Mouse (Mus musculus) heart, embryonic 12.5 days (tissue): ENCODE results near the gene Ccdc81. TPM values are rescaled to one million over a fixed set of nuclear protein-coding genes. Genes with fewer than 3 reads are reported as not detected.

Experiments
- ATAC-seq: fragments of 200-750 bp; cut with Nextera tagmentation; 2 replicates; pipeline ENCODE4 v1.8.0; 2017; ENCODE audit warnings: moderate TSS enrichment, moderate library complexity; ENCODE audit not compliant: insufficient number of reproducible peaks, low FRiP score
- H3K27ac ChIP-seq: fragments of 300-500 bp; sonication (generic); 2 replicates; pipeline ENCODE4 v1.5.1; 2016; ENCODE audit warnings: mild to moderate bottlenecking, moderate library complexity; ENCODE audit not compliant: poor library complexity, severe bottlenecking
- H3K27me3 ChIP-seq: fragments of 300-500 bp; sonication (generic); replicated peaks from 2 replicates; pipeline ENCODE4 v1.6.1; 2016; ENCODE audit warnings: mild to moderate bottlenecking, moderate library complexity
- H3K36me3 ChIP-seq: fragments of 300-500 bp; sonication (generic); 2 replicates; pipeline ENCODE4 v1.6.1; 2016; ENCODE audit warnings: mild to moderate bottlenecking, moderate library complexity
- H3K4me1 ChIP-seq: fragments of 300-500 bp; sonication (generic); replicated peaks from 2 replicates; pipeline ENCODE4 v1.6.1; 2016; ENCODE audit warnings: mild to moderate bottlenecking
- H3K4me2 ChIP-seq: fragments of 300-500 bp; sonication (generic); 2 replicates; pipeline ENCODE4 v1.6.1; 2016; ENCODE audit warnings: mild to moderate bottlenecking, moderate library complexity
- H3K4me3 ChIP-seq: fragments of 300-500 bp; sonication (generic); 2 replicates; pipeline ENCODE4 v1.5.1; 2016; ENCODE audit warnings: mild to moderate bottlenecking
- H3K9ac ChIP-seq: fragments of 300-500 bp; sonication (generic); 2 replicates; pipeline ENCODE4 v1.6.1; 2016; ENCODE audit warnings: mild to moderate bottlenecking, moderate library complexity
- H3K9me3 ChIP-seq: fragments of 300-500 bp; sonication (generic); replicated peaks from 2 replicates; pipeline ENCODE4 v1.6.1; 2016; ENCODE audit warnings: mild to moderate bottlenecking, moderate library complexity
- whole genome bisulfite sequencing: fragments of 180-500 bp; shearing (Covaris S2); methylation state at CpG from one replicate; pipeline ENCODE4 v1.1.7; 2016; 5-methylcytosine and 5-hydroxymethylcytosine counted together
- polyA plus RNA-seq: library from polyadenylated mRNA; unstranded; fragments of >200 nt; fragmentation: Nextera tagmentation; extraction: Ambion mirVana; gene quantifications from 2 replicates; pipeline ENCODE4 v1.2.1, GENCODE M21; 2016

Gene Ccdc81
- polyA plus RNA-seq, 1 experiment from 2014 or later: 0.06 TPM

- no peak overlapping the region for H3K9ac ChIP-seq
- H3K4me1 ChIP-seq: peaks cover 6% of the 10 kb centered on the region
- 45% methylated on average over 4 of the region's 4 CpGs for whole genome bisulfite sequencing
- H3K27me3 ChIP-seq: no peaks in the 10 kb centered on the region
- H3K4me3 ChIP-seq: no peak overlapping the region
- H3K4me2 ChIP-seq: no peak overlapping the region
- no peaks in the 10 kb centered on the region for H3K36me3 ChIP-seq
- H3K9me3 ChIP-seq: no peaks in the 10 kb centered on the region
- no peak overlapping the region for H3K27ac ChIP-seq
- no peak; the same call in 1 of the 2 replicates for ATAC-seq
Measured at GRCm38 (mm10) chr7:89837841-89838240, 65.6 kb downstream of the Ccdc81 start.

GRCm38 (mm10) chr7:89836676-89837075 is 66.8 kb downstream of the Ccdc81 start:
- H3K4me2 ChIP-seq: no peak overlapping the region
- H3K27ac ChIP-seq: no peak overlapping the region
- no peak overlapping the region for H3K4me3 ChIP-seq
- H3K36me3 ChIP-seq: no peaks in the 10 kb centered on the region
- WGBS: 83% methylated on average over 7 of the region's 7 CpGs
- no peak for ATAC-seq
- H3K9me3 ChIP-seq: no peaks in the 10 kb centered on the region
- H3K9ac ChIP-seq: no peak overlapping the region
- H3K4me1 ChIP-seq: peaks cover 6% of the 10 kb centered on the region
- H3K27me3 ChIP-seq: no peaks in the 10 kb centered on the region

GRCm38 (mm10) chr7:89835566-89835965 is 67.9 kb downstream of the Ccdc81 start:
- Histone ChIP-seq H3K27ac (no peak overlapping the region), H3K36me3 (no peaks in the 10 kb centered on the region), H3K27me3 (no peaks in the 10 kb centered on the region), H3K4me2 (no peak overlapping the region), H3K9me3 (no peaks in the 10 kb centered on the region), H3K4me3 (no peak overlapping the region), H3K4me1 (peaks cover 6% of the 10 kb centered on the region), H3K9ac (no peak overlapping the region)
- ATAC-seq: no peak
- WGBS: 74% methylated on average over 8 of the region's 8 CpGs

- Histone ChIP-seq H3K27me3 (no peaks in the 10 kb centered on the region), H3K27ac (no peak overlapping the region), H3K4me2 (no peak overlapping the region), H3K9me3 (no peaks in the 10 kb centered on the region), H3K36me3 (no peaks in the 10 kb centered on the region), H3K4me3 (no peak overlapping the region), H3K4me1 (peaks cover 6% of the 10 kb centered on the region), H3K9ac (no peak overlapping the region)
- WGBS: 84% methylated on average over 8 of the region's 8 CpGs
- no peak for ATAC-seq
Measured at GRCm38 (mm10) chr7:89833521-89833920, 69.9 kb downstream of the Ccdc81 start.

GRCm38 (mm10) chr7:89829201-89829600 is 74.2 kb downstream of the Ccdc81 start:
- Histone ChIP-seq H3K27ac (no peak overlapping the region), H3K4me3 (no peak overlapping the region), H3K27me3 (no peaks in the 10 kb centered on the region), H3K9me3 (no peaks in the 10 kb centered on the region), H3K36me3 (no peaks in the 10 kb centered on the region), H3K4me1 (no peaks in the 10 kb centered on the region), H3K4me2 (no peak overlapping the region), H3K9ac (no peak overlapping the region)
- WGBS: 49% methylated on average over 7 of the region's 7 CpGs
- no peak for ATAC-seq

- no peak overlapping the region for H3K4me2 ChIP-seq
- no peaks in the 10 kb centered on the region for H3K4me1 ChIP-seq
- no peak overlapping the region for H3K4me3 ChIP-seq
- no peaks in the 10 kb centered on the region for H3K36me3 ChIP-seq
- WGBS: 68% methylated on average over 4 of the region's 4 CpGs
- ATAC-seq: no peak
- no peaks in the 10 kb centered on the region for H3K27me3 ChIP-seq
- H3K27ac ChIP-seq: no peak overlapping the region
- no peak overlapping the region for H3K9ac ChIP-seq
- H3K9me3 ChIP-seq: no peaks in the 10 kb centered on the region
Measured at GRCm38 (mm10) chr7:89828436-89829065, 74.9 kb downstream of the Ccdc81 start.

Other genes starting within 250 kb of the Ccdc81 start
- gene Hikeshi, start 37.6 kb upstream of the Ccdc81 start, polyA plus RNA-seq: 112 TPM in 2 replicates
- 51.3 and 51.9 TPM in 2 replicates for gene Eed, start 77.4 kb upstream of the Ccdc81 start, polyA plus RNA-seq
- 38.8 and 40.7 TPM in 2 replicates for gene Picalm, start 226.6 kb upstream of the Ccdc81 start, polyA plus RNA-seq